Mouse (Mus musculus): ENCODE measurements around the gene Tspoap1. TPM values are rescaled to one million over a fixed set of nuclear protein-coding genes. Genes with fewer than 3 reads are reported as not detected.

Tspoap1 gene
- total RNA-seq, 2 experiments from 2014 or later: 172 to 177 TPM

GRCm38 (mm10) chr11:87744964-87745363 lies 15.4 kb upstream of the Tspoap1 start:
- DNase-seq (ENCODE audit: low spot score in 2 of 2): no peak

GRCm38 (mm10) chr11:87745632-87746555 lies 14.4 kb upstream of the Tspoap1 start:
- no peak for DNase-seq (ENCODE audit: low spot score in 2 of 2)

- DNase-seq (ENCODE audit: low spot score in 2 of 2): no peak
Observed at GRCm38 (mm10) chr11:87747312-87747711, 13.0 kb upstream of the Tspoap1 start.

- no peak for DNase-seq (ENCODE audit: low spot score in 2 of 2)
Observed at GRCm38 (mm10) chr11:87747716-87748115, 12.6 kb upstream of the Tspoap1 start.

- no peak for DNase-seq (ENCODE audit: low spot score in 2 of 2)
Observed at GRCm38 (mm10) chr11:87748132-87749119, 11.9 kb upstream of the Tspoap1 start.

GRCm38 (mm10) chr11:87749192-87750042 lies 10.9 kb upstream of the Tspoap1 start:
- no peak for DNase-seq (ENCODE audit: low spot score in 2 of 2)

- no peak for DNase-seq (ENCODE audit: low spot score in 2 of 2)
Observed at GRCm38 (mm10) chr11:87750043-87750421, 10.3 kb upstream of the Tspoap1 start.

GRCm38 (mm10) chr11:87750521-87750920 lies 9.8 kb upstream of the Tspoap1 start:
- DNase-seq (ENCODE audit: low spot score in 2 of 2): no peak

GRCm38 (mm10) chr11:87751031-87751430 lies 9.3 kb upstream of the Tspoap1 start:
- DNase-seq (ENCODE audit: low spot score in 2 of 2): no peak

- DNase-seq (ENCODE audit: low spot score in 2 of 2): no peak
Observed at GRCm38 (mm10) chr11:87751491-87751966, 8.8 kb upstream of the Tspoap1 start.

- no peak for DNase-seq (ENCODE audit: low spot score in 2 of 2)
Observed at GRCm38 (mm10) chr11:87752307-87752706, 8.0 kb upstream of the Tspoap1 start.

- no peak for DNase-seq (ENCODE audit: low spot score in 2 of 2)
Observed at GRCm38 (mm10) chr11:87753255-87753654, 7.1 kb upstream of the Tspoap1 start.

GRCm38 (mm10) chr11:87753891-87754501 lies 6.3 kb upstream of the Tspoap1 start:
- no peak for DNase-seq (ENCODE audit: low spot score in 2 of 2)

GRCm38 (mm10) chr11:87754603-87755002 lies 5.7 kb upstream of the Tspoap1 start:
- no peak for DNase-seq (ENCODE audit: low spot score in 2 of 2)

GRCm38 (mm10) chr11:87755360-87756017 lies 4.9 kb upstream of the Tspoap1 start:
- DNase-seq (ENCODE audit: low spot score in 2 of 2): no peak

GRCm38 (mm10) chr11:87756251-87756820 lies 4.0 kb upstream of the Tspoap1 start:
- no peak for DNase-seq (ENCODE audit: low spot score in 2 of 2)

- DNase-seq (ENCODE audit: low spot score in 2 of 2): no peak
Observed at GRCm38 (mm10) chr11:87757001-87757954, 3.1 kb upstream of the Tspoap1 start.

Measured in left cerebral cortex, adult 18-20 months (tissue).